Mouse (Mus musculus): ENCODE results near the gene Tex33.

The Tex33 gene

DNA sequence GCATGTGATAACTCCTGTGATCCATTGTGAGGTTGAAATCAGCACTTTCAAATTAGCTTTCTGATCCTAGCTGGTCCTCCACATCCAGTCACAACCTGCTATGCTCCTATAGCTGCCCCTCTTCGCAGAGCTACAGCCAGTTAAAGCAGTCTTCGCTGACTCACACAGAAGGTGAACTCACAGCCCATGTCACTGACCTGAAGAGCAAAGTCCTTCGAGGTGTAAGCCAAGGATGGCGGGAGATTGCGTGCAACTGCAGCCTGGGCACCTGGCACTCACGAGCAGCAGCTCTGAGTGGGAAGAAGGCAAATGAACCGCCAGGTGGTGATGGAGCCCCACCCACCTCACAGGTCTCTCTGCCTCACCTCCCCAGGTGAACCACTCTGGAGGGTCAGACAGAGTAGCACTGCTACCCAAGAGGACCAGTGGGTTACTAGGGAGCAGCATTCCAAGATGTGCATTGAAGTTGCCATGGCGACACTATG, at the start of gene Tex33:
Gene Tex33, minus strand, starts transcription at position 435 of the 485 bp plus-strand sequence.
- no peak for DNase-seq (ENCODE audit: low read depth, low spot score)

DNA sequence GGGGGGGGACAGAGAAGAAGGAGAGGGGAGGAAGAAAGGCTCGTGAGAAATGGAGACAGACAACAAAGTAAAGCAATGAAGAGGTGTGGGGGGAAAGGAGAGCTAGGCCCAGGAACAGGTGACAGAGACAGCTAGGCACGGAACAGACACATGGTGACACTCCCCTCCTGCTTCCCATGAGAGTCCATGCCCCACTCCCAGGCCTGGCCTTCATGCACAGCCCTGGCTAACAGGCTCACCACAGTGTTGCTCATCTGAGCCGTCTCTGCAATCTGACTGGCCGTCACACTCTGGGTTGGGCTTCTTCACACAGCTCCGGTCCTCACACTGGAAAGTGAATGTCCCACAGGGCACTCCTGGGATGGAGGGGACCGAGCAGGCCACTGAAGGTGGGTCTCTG, 48.1 kb upstream of the Tex33 start:
- DNase-seq (ENCODE audit: low read depth, low spot score): no peak

DNA sequence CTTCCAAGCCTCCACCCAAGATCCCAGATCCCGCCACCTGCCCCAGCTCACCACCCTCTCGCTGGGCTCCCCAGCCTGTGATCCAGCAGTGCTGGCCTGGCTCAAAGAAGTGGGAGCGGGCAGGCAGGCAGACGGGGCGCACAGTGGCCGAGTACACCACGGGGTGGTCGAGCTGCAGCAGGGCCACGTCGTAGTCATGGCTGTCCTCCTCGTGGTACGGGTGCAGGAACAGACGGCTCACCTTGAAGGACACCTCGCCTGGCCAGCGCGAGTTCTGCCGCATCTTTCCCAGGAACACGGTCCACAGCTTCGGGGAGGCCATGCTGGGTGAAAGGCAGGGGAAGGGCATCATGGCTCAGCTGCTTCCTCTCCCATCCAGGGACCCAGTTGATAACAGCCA, 46.5 kb upstream of the Tex33 start:
- DNase-seq (ENCODE audit: low read depth, low spot score): no peak

DNA sequence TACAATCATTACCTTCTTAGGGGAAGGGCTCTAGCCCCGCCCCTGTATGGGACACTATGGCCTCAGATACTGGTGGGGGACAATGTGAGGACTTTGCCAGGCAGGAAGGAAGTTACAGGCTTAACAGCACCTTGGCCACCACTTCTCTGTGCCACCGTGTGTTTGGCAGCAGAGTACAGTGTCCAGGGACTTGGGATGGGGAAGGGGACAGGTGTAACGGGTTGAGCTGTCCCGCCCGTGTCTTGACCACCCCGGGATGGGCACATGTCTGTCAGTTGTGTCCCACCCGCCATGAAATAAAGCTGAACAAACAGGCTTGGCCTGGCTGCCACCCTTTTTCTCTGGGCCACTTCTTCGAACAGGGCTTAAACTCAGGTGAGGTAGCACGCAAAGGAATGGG, 43.3 kb upstream of the Tex33 start:
- DNase-seq (ENCODE audit: low read depth, low spot score): no peak

DNA sequence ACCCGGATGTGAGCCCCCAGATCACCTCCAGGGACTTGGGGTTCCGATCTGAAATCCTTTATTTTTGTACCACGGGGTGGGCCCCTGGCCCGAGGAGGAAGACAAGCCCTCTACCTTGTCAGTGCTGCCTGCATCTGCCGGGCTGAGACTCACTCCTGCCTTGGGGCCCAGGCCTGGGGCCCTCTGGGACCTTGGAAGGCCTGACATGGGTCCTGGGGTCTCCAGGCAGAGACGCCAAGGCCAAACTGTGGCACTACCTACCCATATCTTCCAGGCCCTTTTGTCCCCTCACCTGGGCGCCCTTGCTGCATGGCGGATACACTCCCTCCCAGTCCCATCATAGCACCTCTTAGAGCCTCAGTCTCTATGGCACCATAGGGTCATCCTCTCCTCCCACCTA, 42.8 kb upstream of the Tex33 start:
- no peak for DNase-seq (ENCODE audit: low read depth, low spot score)

DNA sequence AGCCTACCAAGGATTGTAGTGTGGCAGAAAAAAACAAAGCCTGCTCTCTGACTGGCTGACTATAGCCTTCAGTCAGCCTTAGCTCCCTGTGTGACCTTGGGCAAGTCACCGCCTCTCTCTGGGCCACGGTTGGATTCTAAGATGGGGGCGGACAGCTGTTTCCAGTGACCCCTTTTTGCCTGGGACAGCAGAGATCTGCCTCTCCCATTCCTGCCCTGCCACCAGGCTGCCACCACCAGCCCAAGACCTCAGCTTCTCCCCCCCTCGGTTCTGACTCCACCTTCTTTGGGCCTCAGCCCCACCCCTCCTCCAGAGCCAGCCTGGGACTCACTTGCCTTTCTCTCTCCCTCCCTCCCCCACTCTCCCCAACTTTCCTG, 42.3 kb upstream of the Tex33 start:
- DNase-seq (ENCODE audit: low read depth, low spot score): no peak

DNA sequence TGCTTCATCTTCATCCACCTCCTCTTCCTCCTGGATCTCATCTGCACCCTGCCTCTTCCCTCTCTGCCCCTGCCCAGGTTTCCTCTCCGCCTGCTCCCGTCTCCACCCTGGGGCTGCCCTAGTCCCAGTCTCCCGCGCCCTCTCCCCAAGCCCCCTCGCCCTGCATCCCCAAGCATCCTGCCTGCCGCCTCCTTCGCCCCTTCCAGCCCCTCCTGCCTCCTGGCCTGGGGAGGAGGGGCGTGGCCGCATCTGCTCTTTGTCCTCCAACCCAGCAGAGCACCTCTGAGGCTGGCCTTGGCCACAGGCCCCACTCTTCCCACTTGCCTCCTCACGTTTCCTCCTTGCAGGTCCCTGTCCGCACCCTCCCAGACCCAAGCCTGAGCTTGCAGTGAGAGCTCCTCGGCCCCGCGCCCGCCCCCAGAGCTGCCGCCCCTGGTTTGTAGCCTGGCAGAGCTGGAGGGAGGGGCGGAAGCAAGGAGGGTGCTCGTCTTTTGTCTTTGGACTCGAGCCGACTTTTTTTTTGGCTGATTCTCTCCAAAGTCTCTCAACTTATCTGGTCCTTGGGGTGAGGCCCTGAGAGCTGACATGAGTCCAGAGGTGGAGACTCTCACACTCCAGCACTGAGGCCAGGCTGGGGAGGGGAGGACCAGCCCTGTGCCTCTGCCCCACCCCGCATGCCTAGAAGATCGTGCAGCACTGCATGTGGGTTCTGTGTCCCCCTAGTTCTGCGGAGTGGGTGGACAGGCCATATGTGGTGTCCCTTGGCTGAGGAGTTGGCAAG, 41.7 kb upstream of the Tex33 start:
- DNase-seq (ENCODE audit: low read depth, low spot score): no peak

DNA sequence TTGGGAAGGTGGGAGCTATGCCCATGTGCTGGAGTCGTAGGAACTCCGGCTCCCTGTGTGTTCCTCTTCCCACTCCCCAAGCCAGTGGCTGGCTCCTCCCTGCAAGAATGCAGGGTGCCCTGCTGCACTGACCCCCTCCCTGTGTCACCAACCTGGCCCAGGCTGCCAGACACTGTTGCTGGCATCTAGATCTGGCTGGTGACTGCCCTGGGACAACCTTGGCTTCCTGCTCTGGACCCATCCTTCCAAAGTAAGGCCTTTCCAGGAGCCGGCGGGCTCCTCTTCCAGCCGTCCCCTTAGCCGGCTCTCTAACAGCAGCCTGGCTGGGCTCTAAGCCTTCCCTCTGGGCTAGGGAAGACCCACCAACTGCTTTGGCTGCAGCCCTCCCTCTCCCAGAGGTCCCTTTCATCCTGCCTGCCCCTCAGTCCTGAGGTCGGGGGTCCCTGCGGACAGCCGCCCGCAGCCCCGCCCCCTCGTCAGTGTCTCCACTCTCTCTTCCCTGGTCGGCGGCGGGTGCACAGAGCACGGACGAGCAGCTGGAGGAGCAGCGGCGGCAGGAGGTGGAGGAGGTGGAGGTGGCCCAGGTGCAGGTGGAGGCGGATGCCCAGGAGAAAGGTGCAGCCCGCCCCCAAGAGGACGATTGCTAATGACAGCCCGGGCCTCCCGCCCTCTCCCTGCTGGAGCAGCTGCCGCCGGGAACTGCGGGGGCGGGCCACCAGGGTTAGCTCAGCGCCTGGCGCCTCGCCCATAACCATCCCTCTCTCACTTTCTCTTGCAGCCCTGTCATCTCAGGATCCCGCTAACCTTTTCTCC, 40.9 kb upstream of the Tex33 start:
- DNase-seq (ENCODE audit: low read depth, low spot score): no peak

DNA sequence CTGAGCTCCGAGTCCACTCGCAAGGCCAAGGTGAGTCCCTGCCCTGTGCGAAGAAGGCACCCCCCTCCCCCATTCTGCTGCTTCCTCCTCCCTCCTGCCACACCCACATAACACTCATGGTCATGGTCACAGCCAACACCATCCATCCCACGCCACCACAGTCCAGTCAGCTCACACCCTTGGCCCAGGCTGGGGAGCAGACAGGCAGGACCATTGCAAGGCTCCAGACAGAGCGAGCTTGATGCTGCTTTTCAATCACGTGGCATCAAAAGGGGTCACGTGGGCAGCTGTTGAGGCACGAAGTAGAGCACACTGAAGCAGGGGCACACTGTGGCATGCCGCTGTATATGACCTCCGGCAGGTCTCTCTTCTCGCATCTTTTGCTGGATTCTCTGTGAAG, 40.0 kb upstream of the Tex33 start:
- DNase-seq (ENCODE audit: low read depth, low spot score): no peak

DNA sequence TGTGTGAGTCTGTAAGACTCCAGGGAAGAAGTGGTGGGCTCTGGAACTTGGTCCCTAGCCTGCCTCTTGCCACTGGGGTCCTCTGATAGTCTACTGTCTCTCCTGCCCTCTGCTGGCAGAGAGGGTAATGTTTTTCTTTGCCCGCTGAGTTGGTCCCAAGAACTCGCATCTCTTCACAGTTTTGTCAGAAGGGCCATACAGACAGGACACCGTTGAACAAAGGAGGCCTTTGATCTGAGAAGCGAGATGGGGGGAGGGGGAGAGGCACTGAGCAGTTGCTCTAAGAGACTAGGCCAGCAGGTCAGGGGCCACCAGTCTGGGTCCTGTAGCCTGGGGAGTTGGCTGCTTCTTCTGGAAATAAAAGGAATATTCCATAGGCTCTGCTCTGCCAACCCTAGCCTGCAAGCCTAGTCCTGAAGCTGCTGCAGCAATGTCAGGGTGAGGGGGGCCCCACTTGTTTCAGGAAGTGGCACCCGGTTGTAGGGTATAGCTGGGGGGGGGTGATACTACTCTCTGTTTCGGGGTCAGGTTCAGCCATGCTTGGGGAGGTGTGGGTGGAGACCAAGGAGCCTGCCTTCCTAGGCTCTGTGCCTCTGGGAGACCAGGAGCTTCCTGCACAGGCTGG, 39.3 kb upstream of the Tex33 start:
- no peak for DNase-seq (ENCODE audit: low read depth, low spot score)

DNA sequence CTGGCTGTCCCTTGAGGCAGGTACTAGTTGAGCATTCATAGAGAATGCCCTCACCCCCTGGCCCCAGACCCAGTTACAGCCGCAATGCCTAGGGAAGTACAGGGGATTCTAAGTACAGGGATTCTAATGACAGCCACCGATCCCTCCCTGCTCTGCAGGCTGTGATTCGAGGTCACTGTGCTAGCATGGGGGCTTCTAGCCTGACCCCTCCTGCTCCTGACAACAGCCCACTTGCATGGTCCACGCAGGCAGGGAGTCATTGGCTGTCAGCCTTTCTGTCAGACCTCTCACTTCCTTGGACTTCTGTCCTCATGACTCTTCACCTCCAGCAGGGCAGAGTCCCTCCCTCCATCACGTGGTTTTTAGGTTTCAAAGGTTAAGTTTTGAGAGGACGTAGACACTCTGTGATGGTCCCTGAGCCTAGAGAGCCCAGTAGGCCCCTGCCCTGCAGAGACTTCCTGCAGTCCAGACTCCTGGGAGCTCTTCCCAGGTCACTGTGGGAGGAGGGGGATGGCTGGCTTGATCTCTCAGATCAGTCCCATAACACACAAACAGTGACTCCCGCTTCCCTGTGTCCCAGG, 35.9 kb upstream of the Tex33 start:
- DNase-seq (ENCODE audit: low read depth, low spot score): no peak

DNA sequence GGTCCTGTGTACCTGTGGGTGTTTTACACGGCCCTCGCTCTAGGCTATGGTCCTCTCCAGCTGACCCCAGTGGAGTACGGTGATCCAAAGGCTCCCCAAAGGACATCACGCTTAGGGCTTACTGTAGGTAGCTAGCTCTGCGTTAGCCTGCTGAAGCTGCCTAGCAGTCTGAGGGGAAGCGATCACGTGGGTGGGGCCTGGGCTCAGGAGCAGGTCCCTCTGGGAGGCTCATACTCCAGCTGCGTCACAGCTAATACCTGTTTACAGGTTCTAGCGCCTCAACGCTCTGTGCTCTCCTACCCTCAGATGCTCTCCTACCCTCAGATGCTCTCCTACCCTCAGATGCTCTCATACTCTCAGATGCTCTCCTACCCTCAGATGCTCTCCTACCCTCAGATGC, 35.2 kb upstream of the Tex33 start:
- no peak for DNase-seq (ENCODE audit: low read depth, low spot score)

DNA sequence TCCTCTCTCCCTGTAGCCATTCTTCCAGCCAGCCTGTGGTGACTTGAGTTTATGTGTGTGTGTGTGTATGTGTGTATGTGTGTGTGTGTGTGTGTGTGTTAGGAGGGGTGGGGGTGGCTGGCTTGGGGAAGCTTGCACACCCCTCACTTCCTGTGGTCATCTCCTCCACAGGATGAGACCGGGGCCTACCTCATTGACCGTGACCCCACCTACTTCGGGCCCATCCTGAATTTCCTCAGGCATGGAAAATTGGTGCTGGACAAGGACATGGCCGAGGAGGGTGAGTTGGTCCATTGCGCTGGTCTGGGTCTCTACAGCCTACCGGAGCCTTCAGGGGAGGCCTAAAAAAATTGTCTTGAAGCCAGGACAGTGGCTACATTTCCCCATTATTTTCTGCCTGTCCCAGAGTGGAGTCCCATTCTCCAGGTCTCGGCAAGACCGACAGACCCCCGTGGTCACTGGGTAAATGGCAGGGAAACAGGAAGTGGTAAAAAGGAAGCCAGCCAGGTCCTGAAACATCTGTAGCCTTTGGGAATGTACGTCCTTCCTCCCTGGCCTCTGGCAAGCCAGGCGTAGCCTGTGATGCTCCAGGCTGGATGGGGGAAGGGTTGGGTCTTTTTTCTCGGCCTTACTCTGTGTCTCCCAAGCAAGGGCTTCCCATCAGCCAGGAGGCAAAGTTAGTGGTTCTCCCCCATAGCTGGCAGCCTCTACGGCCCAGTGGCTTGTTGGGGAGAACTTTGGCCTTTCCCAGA, 34.3 kb upstream of the Tex33 start:
- no peak for DNase-seq (ENCODE audit: low read depth, low spot score)

DNA sequence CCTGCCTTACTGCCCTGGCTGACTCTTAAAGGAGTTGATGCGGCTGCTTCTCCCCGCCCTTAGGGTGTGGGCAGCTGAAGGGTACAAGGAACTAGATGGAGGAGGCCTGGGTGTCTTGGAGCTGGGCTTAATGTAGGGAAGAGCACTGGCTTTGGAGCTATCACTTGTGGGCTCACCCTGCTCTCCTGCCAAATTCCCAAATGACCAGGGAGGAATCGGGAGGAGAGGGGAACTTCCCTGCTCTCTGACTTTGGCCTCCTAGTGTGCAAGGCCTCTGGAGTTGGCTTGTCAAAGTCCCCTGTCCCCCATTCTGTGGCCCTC, 33.4 kb upstream of the Tex33 start:
- no peak for DNase-seq (ENCODE audit: low read depth, low spot score)

DNA sequence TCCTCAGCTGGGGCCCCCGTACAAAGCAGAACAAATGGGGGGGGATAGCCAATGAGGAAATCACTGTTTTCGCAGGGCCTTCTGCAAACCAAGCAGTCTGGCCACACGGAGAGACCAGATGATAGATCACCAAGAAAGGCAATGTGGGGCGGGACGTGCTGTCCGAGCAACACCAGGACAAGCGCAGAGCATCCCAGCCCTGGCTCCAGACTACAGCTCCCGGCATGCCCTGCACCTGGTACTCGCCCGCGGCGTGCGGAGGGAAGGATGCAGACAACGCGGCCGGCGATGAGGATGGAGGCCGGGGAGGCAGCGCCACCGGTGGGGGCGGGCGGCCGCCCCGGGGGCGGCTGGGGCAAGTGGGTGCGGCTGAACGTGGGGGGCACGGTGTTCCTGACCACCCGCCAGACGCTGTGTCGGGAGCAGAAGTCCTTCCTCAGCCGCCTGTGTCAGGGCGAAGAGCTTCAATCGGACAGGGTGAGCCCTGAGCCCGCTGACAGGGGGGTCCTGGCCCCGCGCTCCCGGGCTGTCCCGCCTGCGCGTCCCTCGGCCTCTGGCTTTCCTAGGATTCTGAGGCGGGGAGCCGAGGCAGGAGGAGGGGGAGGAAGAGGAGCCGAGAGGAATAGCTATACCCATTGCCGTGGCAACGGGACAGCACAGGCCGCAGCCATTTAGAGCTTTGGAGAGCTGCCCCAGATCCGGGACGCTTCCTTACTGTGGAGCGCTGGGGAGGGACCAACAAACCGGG, 32.9 kb upstream of the Tex33 start, which contains the start of gene Kctd17:
Gene Kctd17, plus strand, starts transcription at position 174 of the 748 bp plus-strand sequence.
- no peak for DNase-seq (ENCODE audit: low read depth, low spot score)

DNA sequence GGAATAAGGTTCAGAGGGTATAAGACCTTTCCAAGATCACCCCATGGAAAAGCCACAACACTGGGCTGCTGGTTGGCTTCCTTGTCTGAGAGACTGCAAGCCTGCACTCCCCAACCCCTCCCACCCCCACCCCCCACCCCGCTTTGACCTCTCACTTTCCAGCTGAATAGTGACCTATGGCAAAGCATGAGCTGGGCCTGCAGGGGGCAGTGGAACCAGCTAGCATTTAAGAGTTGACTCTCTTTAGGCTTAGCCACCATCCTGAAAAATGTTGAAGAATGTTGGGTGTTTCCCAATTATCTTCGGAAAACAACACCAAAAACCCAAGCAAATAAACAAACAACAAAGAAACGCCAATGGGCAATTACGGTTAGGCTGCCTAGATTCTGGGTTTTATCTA, 29.5 kb upstream of the Tex33 start:
- no peak for DNase-seq (ENCODE audit: low read depth, low spot score)

DNA sequence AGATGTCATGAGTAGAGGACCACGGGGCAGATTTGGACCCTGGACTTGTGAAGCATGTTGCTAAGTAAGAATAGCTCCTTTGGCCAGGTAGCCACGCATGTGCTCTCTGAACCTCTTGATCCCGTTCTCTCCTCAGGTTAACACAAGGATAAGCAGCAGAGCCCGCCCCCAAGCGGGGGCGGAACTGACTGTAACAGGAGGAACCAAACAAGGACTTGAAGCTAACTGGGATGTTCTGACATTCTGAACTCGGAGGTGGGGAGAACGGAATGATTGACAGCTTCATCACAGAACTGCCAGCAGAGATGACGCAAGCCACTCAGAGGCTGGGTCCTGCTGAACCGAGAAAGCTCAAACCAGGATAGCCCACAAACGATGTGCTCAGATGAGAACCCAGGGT, 28.8 kb upstream of the Tex33 start:
- DNase-seq (ENCODE audit: low read depth, low spot score): no peak

DNA sequence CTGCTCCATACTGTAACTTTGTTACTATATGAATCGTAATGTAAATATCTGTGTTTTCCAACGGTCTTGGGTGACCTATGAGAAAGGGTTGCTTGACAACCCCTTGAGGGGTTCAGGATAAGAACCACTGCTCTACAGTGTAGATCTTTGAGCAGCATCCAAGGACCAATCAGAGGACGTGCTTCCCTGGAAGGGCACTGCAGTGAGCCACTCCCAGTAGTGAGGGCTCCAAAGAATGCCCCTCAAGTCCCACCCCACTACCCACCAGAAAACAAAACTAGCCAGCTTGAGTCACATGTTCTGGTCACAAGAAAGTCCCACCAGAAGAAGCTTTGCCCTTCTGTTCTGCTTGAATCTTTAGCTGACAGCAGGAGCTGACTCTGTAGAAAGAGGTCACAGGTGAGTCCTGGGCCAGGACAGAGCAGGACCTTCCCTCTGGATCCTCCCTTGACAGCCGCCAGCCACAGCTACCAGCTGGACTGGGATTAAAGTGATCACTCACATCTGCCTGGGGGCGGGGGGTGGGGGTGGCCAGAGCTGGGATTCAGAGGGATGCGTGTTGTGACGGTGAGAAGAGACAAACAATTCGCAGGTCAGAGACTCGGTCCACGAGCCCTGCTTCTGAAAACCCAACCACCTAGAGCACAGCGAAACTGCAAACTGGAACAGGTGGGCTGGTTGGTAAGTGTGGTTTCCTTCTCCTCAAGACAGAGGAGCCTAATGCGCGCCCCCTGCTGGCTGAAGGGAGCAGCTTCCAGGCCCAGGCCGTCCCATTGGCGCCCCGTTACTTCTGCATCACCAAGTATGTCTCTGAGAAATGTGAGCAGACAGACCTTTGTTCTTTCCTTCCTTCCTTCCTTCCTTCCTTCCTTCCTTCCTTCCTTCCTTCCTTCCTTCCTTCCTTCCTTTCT, 26.6 kb upstream of the Tex33 start:
- peak; percentile 53 for DNase-seq (ENCODE audit: low read depth, low spot score)

DNA sequence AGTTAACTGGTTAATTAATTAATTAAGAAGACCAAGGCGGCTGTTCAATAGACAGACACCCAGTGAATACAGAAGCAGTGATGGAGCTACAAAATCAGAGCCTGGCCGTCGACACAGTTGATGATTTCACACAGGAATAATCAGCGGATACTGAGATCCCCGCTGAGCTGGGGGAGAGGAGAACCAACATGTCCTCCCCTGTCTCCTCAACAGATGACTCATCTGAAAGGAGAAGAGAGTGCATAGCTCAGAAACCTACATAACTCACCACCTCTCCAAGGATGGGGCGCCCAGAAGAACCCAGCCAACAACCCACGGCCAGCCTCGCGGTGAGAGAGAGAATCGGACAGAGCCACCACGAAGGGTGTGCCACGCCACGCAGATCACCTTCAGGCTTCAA, 24.7 kb upstream of the Tex33 start:
- DNase-seq (ENCODE audit: low read depth, low spot score): no peak

DNA sequence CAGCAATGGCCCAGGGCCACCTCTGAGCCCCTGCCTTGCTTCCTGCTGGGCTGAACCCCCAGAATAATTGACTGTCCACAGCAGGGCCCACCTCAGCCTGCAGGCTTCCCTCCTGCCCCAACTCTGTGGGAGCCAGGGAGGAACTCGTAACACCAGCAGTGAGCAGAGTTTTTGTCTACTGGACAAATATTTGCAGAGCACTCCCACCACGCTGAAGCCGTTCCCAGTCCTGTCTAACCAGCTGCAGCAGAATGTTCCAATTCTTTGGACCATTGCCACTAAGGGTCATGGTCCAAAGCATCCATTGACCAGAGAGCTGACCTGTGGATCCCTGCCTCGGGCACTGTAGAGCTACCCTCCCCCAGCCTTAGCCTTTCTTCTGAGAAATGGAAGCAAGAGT, 21.2 kb upstream of the Tex33 start:
- no peak for DNase-seq (ENCODE audit: low read depth, low spot score)
